Mouse (Mus musculus) CD4-positive, CD25-positive, alpha-beta regulatory T cell, adult 2 months (primary cell): ENCODE data around the gene Mpz.

Experiments
- DNase-seq: peaks from one replicate; pipeline ENCODE4 v3.0.0-alpha.2; 2012; ENCODE audit warnings: low read depth, low spot score

Mpz gene

GRCm38 (mm10) chr1:171187851-171188700 is 37.6 kb downstream of the Mpz start:
- DNase-seq: no peak

GRCm38 (mm10) chr1:171189046-171189445 is 38.5 kb downstream of the Mpz start:
- DNase-seq: no peak

- no peak for DNase-seq
Measured at GRCm38 (mm10) chr1:171189476-171190114, 39.1 kb downstream of the Mpz start.

GRCm38 (mm10) chr1:171190832-171191231 is 40.3 kb downstream of the Mpz start:
- DNase-seq: no peak

GRCm38 (mm10) chr1:171192283-171192682 is 41.8 kb downstream of the Mpz start:
- DNase-seq: no peak

- DNase-seq: no peak
Measured at GRCm38 (mm10) chr1:171193093-171193840, 42.8 kb downstream of the Mpz start.

- no peak for DNase-seq
Measured at GRCm38 (mm10) chr1:171193911-171194830, 43.7 kb downstream of the Mpz start.

GRCm38 (mm10) chr1:171195046-171195822 is 44.7 kb downstream of the Mpz start:
- DNase-seq: no peak

GRCm38 (mm10) chr1:171195887-171196397 is 45.4 kb downstream of the Mpz start, which contains the start of gene Pcp4l1:
Gene Pcp4l1 (minus strand): TSS chr1:171196268.
- DNase-seq: peak; percentile 6

GRCm38 (mm10) chr1:171199532-171199931 is 49.0 kb downstream of the Mpz start:
- no peak for DNase-seq

- DNase-seq: no peak
Measured at GRCm38 (mm10) chr1:171200769-171201168, 50.3 kb downstream of the Mpz start.

- DNase-seq: no peak
Measured at GRCm38 (mm10) chr1:171203471-171204248, 53.1 kb downstream of the Mpz start.

GRCm38 (mm10) chr1:171204249-171204644 is 53.7 kb downstream of the Mpz start:
- DNase-seq: no peak

GRCm38 (mm10) chr1:171205704-171206493 is 55.4 kb downstream of the Mpz start:
- DNase-seq: no peak

- no peak for DNase-seq
Measured at GRCm38 (mm10) chr1:171209409-171209808, 58.9 kb downstream of the Mpz start.
